Mouse (Mus musculus): ENCODE measurements around the gene Msrb1.

DNA sequence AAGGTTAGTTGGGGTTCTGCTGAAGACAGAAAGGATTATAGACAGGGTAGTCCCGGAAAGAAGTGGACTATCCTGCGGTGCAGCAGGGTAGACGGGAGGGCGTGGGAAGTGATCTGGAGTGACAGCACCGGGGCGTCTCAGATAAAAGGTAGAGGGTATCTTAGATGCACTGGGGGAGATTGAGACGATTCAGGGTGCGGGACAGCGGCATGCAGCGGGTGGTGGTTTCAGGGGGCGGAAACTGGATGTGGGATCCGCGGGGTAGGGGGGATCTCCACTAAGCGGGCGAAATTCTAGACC, 12.6 kb upstream of the Msrb1 start:
- no peak for TF ChIP-seq CTCF (IDR thresholded peaks at IDR 0.05; ENCODE audit: low read depth)
- TF ChIP-seq EP300 (IDR thresholded peaks at IDR 0.05; ENCODE audit: low read depth), result no peak; the same call in 1 of the 2 replicates
